Mouse (Mus musculus): Measurements from ENCODE around the gene Snx4.

The Snx4 gene

DNA sequence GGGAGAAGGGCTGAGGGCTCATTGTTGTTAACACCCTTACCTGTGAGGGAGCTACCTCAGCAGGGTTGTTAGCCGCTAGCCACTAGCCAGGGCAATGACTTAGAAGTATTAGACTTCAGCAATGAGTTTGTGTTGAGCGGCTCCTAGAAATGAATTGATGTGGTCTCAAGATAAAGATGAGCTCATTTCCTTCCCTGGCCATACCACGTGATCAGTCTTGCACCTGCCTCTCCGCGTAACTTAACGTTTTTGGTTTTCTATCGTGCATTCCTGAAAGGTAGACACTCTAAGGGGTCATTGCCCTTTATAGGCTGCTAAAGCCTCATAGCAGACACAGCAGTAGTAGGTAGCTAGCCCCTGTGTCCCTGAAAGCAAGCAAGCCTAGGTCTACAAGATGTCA is 92.4 kb downstream of the Snx4 start:
- no peak for DNase-seq (ENCODE audit: extremely low spot score)

DNA sequence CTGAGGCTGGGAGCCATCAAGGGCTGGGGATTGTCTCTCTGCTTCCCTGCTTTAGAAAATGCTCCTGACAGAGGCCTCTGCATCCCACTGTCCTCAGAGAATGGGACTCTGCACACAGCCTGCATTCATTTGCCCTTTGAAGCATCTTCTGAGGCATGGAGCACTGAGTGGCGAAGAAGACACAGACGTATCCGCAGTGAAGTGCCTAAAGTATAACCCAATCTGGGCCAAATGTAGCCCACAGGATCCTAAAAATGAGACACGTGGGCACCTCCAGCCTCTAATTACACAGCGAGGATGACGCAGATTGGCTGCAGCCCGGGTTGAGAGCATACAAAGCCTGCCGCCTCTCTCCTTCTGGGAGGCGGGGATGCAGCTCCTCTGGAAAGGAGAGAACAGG is 93.1 kb downstream of the Snx4 start:
- DNase-seq (ENCODE audit: extremely low spot score), result no peak

DNA sequence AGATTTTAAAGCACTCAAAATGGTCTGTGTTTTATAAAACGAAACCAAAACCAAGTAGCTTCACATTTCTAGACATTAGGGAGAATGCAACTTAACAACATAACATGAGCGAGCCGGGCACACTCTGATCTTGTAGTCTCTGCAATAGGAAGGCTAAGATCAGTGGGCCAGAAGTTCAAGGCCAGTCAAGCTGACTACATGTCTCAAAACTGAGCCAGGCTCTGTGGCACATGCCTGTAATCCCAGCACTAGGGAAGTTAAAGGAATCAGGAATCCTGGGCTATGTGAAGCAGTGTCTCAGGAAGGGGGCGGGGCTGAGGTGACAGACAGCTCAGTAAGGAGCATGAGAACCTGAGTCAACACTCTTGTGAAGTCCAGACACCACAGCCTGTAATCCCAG is 93.6 kb downstream of the Snx4 start:
- no peak for DNase-seq (ENCODE audit: extremely low spot score)

DNA sequence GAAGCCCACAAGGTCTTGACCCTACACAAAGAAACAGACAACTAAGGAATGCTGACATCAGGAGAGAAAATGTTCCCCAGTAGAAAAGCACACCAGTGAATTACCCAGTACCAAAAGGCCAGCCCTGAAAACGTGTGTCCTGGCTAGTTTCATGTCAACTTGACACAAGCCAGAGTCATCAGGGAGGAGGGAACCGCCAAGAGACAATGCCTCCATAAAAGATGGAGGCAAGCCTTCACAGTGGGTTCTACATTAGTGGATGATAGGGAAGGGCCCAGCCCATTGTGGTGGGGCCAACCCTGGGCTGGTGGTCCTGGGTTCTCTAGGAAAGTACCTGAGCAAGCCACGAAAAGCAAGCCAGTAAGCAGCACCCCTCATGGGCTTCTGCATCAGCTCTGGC is 95.1 kb downstream of the Snx4 start:
- peak; percentile 11 for DNase-seq (ENCODE audit: extremely low spot score)

DNA sequence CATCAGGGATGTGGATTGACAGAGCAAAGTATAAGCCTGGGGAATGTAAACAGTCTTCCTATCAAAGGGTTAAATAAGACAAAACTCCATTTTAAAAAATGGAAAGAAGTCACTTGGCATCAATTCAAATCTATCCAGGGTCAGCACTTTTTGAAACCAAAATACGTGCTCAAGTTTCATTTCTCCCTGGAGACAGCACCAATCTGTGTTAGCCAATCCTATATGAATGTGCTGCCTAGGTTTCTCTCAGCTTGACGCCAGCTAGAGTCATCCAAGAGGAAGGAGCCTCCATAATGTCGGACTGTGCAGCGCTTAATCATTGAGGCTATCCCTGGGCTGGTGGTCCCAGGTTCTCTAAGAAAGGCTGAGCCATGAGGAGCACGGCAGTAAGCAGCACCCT is 95.9 kb downstream of the Snx4 start:
- no peak for DNase-seq (ENCODE audit: extremely low spot score)
